Mouse (Mus musculus): ENCODE measurements around the gene Fbxw8.

GRCm38 (mm10) chr5:118071766-118072165 lies 83.5 kb downstream of the Fbxw8 start:
- TF ChIP-seq CTCF (IDR thresholded peaks at IDR 0.05; ENCODE audit: low read depth, low read length) (no peak), POLR2A (IDR thresholded peaks at IDR 0.05; ENCODE audit: extremely low read depth, insufficient read depth, low read length) (no peak)
